Mouse (Mus musculus): ENCODE results near the gene Jmjd8. TPM values are rescaled to one million over a fixed set of nuclear protein-coding genes. Genes with fewer than 3 reads are reported as not detected.
A peak's percentile ranks its signal among the peaks of the same experiment; 100 is the strongest.
"Not testable (repeated sequence)": the region's sequence is repeated elsewhere in the genome, so short reads cannot be mapped to it uniquely, and the experiment has no call there.

The Jmjd8 gene
- polyA plus RNA-seq, 1 experiment from 2014 or later, result 36.7 TPM

- peaks cover 53% of the 10 kb centered on the region for H3K4me1 ChIP-seq
- 77% methylated on average over 13 of the region's 13 CpGs for WGBS
- no peak overlapping the region for H3K27ac ChIP-seq (replicated peaks)
Measured at GRCm38 (mm10) chr17:25794197-25794596, 34.5 kb upstream of the Jmjd8 start.

GRCm38 (mm10) chr17:25794998-25795397 lies 33.7 kb upstream of the Jmjd8 start:
- no peaks in the 10 kb centered on the region for H3K27me3 ChIP-seq (replicated peaks)
- peak overlapping the region; percentile 97 for H3K4me2 ChIP-seq
- H3K9me3 ChIP-seq, result no peaks in the 10 kb centered on the region
- WGBS, result 83% methylated on average over 17 of the region's 17 CpGs
- no peak overlapping the region for H3K27ac ChIP-seq (replicated peaks)
- no peak for ATAC-seq (ENCODE audit: extremely low read depth, insufficient number of reproducible peaks, low FRiP score, low TSS enrichment)
- H3K4me3 ChIP-seq, result no peak overlapping the region
- H3K36me3 ChIP-seq, result peaks cover 5% of the 10 kb centered on the region
- H3K9ac ChIP-seq, result peak overlapping the region; percentile 85; the same call in 1 of the 2 replicates
- H3K4me1 ChIP-seq, result peaks cover 53% of the 10 kb centered on the region

More at GRCm38 (mm10) chr17:25794197-25794596, 34.5 kb upstream of the Jmjd8 start:
- H3K36me3 ChIP-seq, result peaks cover 13% of the 10 kb centered on the region
- H3K9me3 ChIP-seq, result no peaks in the 10 kb centered on the region
- no peak for ATAC-seq (ENCODE audit: extremely low read depth, insufficient number of reproducible peaks, low FRiP score, low TSS enrichment)
- no peak overlapping the region for H3K9ac ChIP-seq
- H3K4me3 ChIP-seq, result no peak overlapping the region
- no peaks in the 10 kb centered on the region for H3K27me3 ChIP-seq (replicated peaks)
- no peak overlapping the region for H3K4me2 ChIP-seq

DNA sequence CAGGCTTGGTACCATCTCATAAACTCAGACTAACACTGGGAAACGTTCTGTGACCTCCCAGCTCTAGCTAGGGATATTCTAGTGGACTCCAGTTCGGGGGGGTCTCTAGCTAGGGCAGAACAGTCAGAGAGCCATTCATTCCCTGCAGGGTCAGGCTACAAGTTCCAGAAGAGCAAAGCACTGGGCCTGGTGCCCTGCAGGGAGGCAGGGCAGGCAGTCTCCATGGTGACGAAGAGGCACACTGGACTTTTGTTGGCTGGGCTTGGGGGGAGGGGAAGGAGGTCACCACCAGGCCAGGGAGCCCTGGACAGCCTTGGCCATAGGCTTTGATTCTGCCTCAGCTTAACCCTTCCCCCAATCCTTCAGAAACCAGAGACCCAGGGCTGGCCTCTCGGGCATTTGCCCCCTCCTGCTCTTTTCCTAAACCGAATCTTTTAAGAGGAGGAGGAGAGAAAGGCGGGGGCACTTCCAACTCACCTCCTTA lies 33.0 kb upstream of the Jmjd8 start, which contains the start of gene AC134908.4:
Gene AC134908.4 (minus strand): TSS at position 51 of the 484 bp plus-strand sequence.
- Histone ChIP-seq H3K9me3 (no peaks in the 10 kb centered on the region), H3K4me2 (peak within 1 kb of the TSS; percentile 97), H3K36me3 (no peaks in the 10 kb centered on the region), H3K27me3 (replicated peaks) (no peaks in the 10 kb centered on the region), H3K27ac (replicated peaks) (no peak within 1 kb of the TSS), H3K9ac (peak within 1 kb of the TSS; percentile 85), H3K4me1 (peaks cover 51% of the 10 kb centered on the region), H3K4me3 (peak within 1 kb of the TSS; percentile 77)
- no peak for ATAC-seq (ENCODE audit: extremely low read depth, insufficient number of reproducible peaks, low FRiP score, low TSS enrichment)
- 21% methylated on average over 6 of the region's 6 CpGs for WGBS

DNA sequence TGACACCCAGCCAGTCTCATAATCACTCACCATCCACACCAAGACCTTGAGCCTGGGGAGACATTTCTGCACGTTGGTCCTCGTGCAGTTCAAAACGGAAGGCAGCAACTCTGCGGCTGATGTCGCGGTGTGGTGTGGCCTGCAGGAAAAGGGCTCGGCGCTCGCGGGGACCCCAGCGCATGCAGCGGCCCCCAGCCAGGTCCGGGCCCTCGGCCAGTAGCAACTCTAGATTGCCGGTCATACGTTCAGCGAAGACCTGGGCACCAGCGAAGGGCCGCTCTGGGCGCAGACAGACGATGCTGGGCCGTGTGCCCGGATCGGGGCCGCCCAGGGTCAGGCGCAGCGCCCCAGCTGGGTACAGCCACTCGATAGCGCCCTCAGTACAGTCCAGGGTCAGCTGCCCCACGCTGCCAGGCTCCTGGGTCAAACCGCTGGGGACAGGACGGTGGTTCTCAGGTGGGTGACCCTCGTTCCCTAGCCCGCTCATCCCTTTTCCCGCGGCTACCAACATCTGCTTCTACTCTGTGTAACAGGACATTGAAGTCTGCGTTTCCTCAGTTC lies 32.4 kb upstream of the Jmjd8 start:
- H3K9me3 ChIP-seq, result no peaks in the 10 kb centered on the region
- H3K9ac ChIP-seq, result peak overlapping the region; percentile 85
- no peaks in the 10 kb centered on the region for H3K36me3 ChIP-seq
- H3K27ac ChIP-seq (replicated peaks), result no peak overlapping the region
- peak overlapping the region; percentile 77 for H3K4me3 ChIP-seq
- peak overlapping the region; percentile 97 for H3K4me2 ChIP-seq
- H3K27me3 ChIP-seq (replicated peaks), result no peaks in the 10 kb centered on the region; the same call in 1 of the 2 replicates
- 3% methylated on average over 37 of the region's 37 CpGs for WGBS
- peaks cover 44% of the 10 kb centered on the region for H3K4me1 ChIP-seq
- no peak for ATAC-seq (ENCODE audit: extremely low read depth, insufficient number of reproducible peaks, low FRiP score, low TSS enrichment)

DNA sequence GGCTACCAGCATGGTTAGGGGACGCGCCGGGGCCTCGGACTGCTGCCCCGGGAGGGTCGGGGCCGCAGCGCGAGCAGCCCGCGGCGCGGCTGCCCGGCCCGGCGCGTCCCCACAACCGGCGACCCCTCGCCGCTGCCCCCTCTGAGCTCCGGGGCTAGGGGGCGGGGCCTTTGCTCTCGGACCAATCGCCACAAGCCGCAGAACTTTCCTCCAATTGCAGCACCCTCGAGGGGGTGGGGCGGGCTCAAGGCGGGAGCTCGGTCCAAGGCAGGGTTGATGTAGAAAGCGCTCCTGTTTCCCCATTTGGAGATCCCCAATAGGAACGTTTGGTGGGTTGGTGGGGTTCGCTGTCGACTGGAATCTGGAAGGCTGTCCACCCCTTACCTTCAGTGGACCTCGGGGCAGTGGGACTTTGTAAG lies 31.7 kb upstream of the Jmjd8 start, which contains the start of gene Metrn:
Gene Metrn (minus strand): TSS at position 186 of the 419 bp plus-strand sequence.
- Histone ChIP-seq H3K4me1 (peaks cover 41% of the 10 kb centered on the region), H3K27me3 (replicated peaks) (peaks cover under 1% of the 10 kb centered on the region; the same call in 1 of the 2 replicates), H3K4me3 (peak within 1 kb of the TSS; percentile 77), H3K9me3 (no peaks in the 10 kb centered on the region), H3K36me3 (no peaks in the 10 kb centered on the region), H3K9ac (peak within 1 kb of the TSS; percentile 85), H3K27ac (replicated peaks) (no peak within 1 kb of the TSS), H3K4me2 (peak within 1 kb of the TSS; percentile 97)
- no peak for ATAC-seq (ENCODE audit: extremely low read depth, insufficient number of reproducible peaks, low FRiP score, low TSS enrichment)
- under 1% methylated on average over 35 of the region's 35 CpGs for WGBS

GRCm38 (mm10) chr17:25801029-25801428 lies 27.6 kb upstream of the Jmjd8 start:
- Histone ChIP-seq H3K9me3 (no peaks in the 10 kb centered on the region), H3K4me2 (no peak overlapping the region), H3K4me1 (peaks cover 27% of the 10 kb centered on the region), H3K27ac (replicated peaks) (no peak overlapping the region), H3K4me3 (no peak overlapping the region), H3K9ac (no peak overlapping the region), H3K36me3 (no peaks in the 10 kb centered on the region), H3K27me3 (replicated peaks) (peaks cover 14% of the 10 kb centered on the region)
- ATAC-seq (ENCODE audit: extremely low read depth, insufficient number of reproducible peaks, low FRiP score, low TSS enrichment), result no peak
- 5% methylated on average over 6 of the region's 6 CpGs for WGBS

DNA sequence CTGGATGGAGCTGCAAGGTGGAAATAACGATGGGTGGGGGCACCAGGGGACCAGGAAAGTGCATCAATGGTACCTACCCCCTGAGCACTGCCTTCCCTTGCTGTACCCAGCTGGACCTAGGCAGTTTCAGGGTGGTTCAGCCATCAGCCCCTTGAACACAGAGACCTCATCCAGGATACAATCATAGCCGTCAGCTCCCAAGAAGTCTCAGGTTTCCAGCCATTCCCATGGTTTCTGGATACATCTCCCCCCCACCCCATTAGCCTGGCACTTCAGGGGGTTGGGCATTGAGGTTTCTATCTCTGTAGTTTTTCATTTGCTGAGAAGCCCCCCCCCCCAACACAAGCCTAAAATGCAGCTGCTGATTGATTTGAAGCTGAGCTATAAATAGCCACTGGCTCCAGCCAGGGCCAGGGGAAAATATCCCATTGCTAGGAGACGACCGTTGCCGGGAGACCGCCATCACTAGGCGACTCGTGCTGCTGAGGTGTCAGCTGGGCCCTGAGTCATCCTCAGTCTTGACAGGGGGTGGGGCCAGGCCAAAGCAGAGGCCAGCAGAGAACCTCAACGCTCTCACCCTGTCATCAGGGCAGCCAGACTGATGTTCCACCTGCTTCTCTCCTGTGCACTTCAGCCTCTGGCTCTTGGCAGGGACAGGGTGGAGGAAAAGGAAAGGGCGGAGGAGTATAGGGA lies 25.7 kb upstream of the Jmjd8 start:
- Histone ChIP-seq H3K4me1 (peaks cover 15% of the 10 kb centered on the region), H3K4me2 (peak overlapping the region; percentile 45), H3K4me3 (no peak overlapping the region), H3K27me3 (replicated peaks) (peaks cover 23% of the 10 kb centered on the region), H3K9ac (peak overlapping the region; percentile 50), H3K27ac (replicated peaks) (peak overlapping the region; percentile 61), H3K9me3 (no peaks in the 10 kb centered on the region), H3K36me3 (no peaks in the 10 kb centered on the region)
- peak; percentile 75; the same call in 1 of the 2 replicates for ATAC-seq (ENCODE audit: extremely low read depth, insufficient number of reproducible peaks, low FRiP score, low TSS enrichment)
- 7% methylated on average over 10 of the region's 10 CpGs for WGBS

- Histone ChIP-seq H3K4me2 (no peak overlapping the region), H3K4me1 (peaks cover 30% of the 10 kb centered on the region), H3K36me3 (no peaks in the 10 kb centered on the region), H3K4me3 (no peak overlapping the region), H3K9ac (no peak overlapping the region), H3K27me3 (replicated peaks) (peaks cover 58% of the 10 kb centered on the region), H3K9me3 (no peaks in the 10 kb centered on the region), H3K27ac (replicated peaks) (no peak overlapping the region)
- ATAC-seq (ENCODE audit: extremely low read depth, insufficient number of reproducible peaks, low FRiP score, low TSS enrichment), result no peak
- 82% methylated on average over 4 of the region's 4 CpGs for WGBS
Measured at GRCm38 (mm10) chr17:25806507-25806906, 22.2 kb upstream of the Jmjd8 start.

GRCm38 (mm10) chr17:25807452-25807851 lies 21.2 kb upstream of the Jmjd8 start:
- H3K9ac ChIP-seq; ATAC-seq (ENCODE audit: extremely low read depth, insufficient number of reproducible peaks, low FRiP score, low TSS enrichment); H3K9me3 ChIP-seq; H3K36me3 ChIP-seq; H3K4me2 ChIP-seq; H3K27ac ChIP-seq (replicated peaks); H3K4me3 ChIP-seq: not testable (repeated sequence)
- Histone ChIP-seq H3K4me1 (peaks cover 25% of the 10 kb centered on the region), H3K27me3 (replicated peaks) (peaks cover 63% of the 10 kb centered on the region)
- WGBS, result 57% methylated on average over 2 of the region's 2 CpGs

DNA sequence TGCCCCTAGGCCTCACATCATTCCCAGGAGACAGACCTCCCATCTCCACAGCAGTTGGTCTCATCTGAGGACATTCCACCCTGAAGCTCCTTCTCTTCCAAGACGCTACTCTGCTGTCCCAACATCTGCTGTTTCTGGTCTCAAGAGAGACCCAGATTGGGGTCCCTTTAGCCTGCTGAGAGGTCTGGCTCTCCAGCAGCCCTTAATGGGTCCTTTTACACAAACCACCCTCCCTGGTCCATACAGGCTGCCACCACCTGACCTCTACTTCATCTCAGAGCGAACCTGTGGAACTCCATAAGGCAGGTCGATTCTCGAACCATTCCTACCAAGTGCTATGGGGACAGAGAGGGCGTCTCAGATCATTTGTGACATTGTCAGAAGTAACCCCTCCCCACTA lies 20.6 kb upstream of the Jmjd8 start:
- peak overlapping the region; percentile 99 for H3K4me2 ChIP-seq
- H3K9ac ChIP-seq, result no peak overlapping the region; the same call in 1 of the 2 replicates
- 33% methylated on average over 5 of the region's 5 CpGs for WGBS
- H3K4me1 ChIP-seq, result peaks cover 21% of the 10 kb centered on the region
- no peaks in the 10 kb centered on the region for H3K36me3 ChIP-seq
- ATAC-seq (ENCODE audit: extremely low read depth, insufficient number of reproducible peaks, low FRiP score, low TSS enrichment), result no peak
- no peaks in the 10 kb centered on the region for H3K9me3 ChIP-seq
- H3K27me3 ChIP-seq (replicated peaks), result peaks cover 68% of the 10 kb centered on the region
- peak overlapping the region; percentile 72 for H3K4me3 ChIP-seq
- no peak overlapping the region for H3K27ac ChIP-seq (replicated peaks)

DNA sequence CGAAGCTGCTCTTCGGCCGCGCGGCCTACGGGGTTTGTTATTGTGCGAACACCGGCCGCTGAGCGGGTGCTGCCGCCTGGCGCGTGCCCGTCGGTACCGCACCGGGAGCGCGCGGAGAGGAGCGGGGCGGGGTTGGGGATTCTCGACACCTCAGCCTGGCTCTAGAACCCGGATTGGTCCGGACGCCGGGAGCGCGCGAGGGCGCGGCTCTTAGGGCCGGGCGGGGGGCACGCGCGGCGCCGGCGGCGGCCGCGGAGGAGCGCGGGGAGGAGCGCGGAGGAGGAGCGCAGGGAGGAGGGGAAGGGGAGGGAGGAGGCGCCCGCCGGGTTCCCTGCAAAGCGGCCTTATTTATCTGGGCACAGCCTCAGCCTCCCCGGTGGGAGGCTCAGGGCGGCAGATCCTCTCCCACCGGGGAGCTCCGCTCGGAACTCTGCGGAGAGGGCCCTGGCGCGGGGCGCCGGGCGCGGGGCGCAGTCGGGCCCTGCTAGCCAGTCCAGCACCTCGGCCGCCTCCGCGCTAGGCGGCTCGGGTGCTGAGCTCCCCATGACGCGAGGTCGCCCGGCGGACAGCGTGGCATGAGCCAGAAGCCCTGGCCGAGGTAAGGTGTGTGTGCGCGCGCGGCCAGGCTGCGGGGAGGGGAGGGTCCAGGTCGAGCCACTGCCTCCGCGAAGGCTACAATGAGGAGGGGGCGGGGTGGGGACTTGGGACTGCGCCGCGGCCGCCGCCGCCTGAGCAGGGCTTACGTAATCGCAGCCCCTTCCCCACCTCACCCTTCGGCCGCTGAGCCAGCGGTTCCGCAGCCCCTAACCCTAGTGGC lies 19.7 kb upstream of the Jmjd8 start, which contains the start of gene Fbxl16:
Gene Fbxl16 (plus strand): TSS at position 297 of the 817 bp plus-strand sequence.
- Histone ChIP-seq H3K27ac (replicated peaks) (no peak within 1 kb of the TSS), H3K4me2 (peak within 1 kb of the TSS; percentile 99), H3K9me3 (no peaks in the 10 kb centered on the region), H3K9ac (peak within 1 kb of the TSS; percentile 72), H3K4me1 (peaks cover 20% of the 10 kb centered on the region), H3K36me3 (no peaks in the 10 kb centered on the region), H3K27me3 (replicated peaks) (peaks cover 72% of the 10 kb centered on the region), H3K4me3 (peak within 1 kb of the TSS; percentile 72)
- under 1% methylated on average over 88 of the region's 100 CpGs for WGBS
- ATAC-seq (ENCODE audit: extremely low read depth, insufficient number of reproducible peaks, low FRiP score, low TSS enrichment), result peak; percentile 61; the same call in 1 of the 2 replicates
